Mouse (Mus musculus) C2C12 (cell line): ENCODE results near the gene Abcb8. TPM values are rescaled to one million over a fixed set of nuclear protein-coding genes. Genes with fewer than 3 reads are reported as not detected.

Experiments
- H3K27me3 ChIP-seq: one replicate; pipeline ENCODE4 v1.6.1; 2011; ENCODE audit not compliant: control insufficient read depth, insufficient read depth, insufficient read length
- H3K36me3 ChIP-seq: one replicate; pipeline ENCODE4 v1.6.1; 2011; ENCODE audit not compliant: control insufficient read depth, insufficient read depth
- H3K4me3 ChIP-seq: one replicate; pipeline ENCODE4 v1.5.1; 2011; ENCODE audit warnings: mild to moderate bottlenecking, control low read depth; ENCODE audit not compliant: poor library complexity, insufficient read depth, severe bottlenecking
- H3K79me2 ChIP-seq: one replicate; pipeline ENCODE4 v1.6.1; 2011; ENCODE audit not compliant: control insufficient read depth, insufficient read depth
- H3K79me3 ChIP-seq: one replicate; pipeline ENCODE4 v1.6.1; 2011; ENCODE audit warnings: low read depth, control low read depth
- H3ac ChIP-seq: one replicate; pipeline ENCODE3; 2011; ENCODE audit warnings: low read depth; ENCODE audit not compliant: control insufficient read depth, insufficient read length
- CEBPB ChIP-seq: IDR thresholded peaks from one replicate; pipeline ENCODE4 v1.6.1; 2011; ENCODE audit warnings: low read depth, mild to moderate bottlenecking, control low read depth, moderate library complexity
- CTCF ChIP-seq: IDR thresholded peaks from one replicate; pipeline ENCODE4 v1.5.1; 2011; ENCODE audit not compliant: control insufficient read depth, insufficient read depth, insufficient read length
- FOSL1 ChIP-seq: IDR thresholded peaks from one replicate; pipeline ENCODE4 v1.8.0; 2011; ENCODE audit warnings: mild to moderate bottlenecking, low read length; ENCODE audit not compliant: poor library complexity, insufficient read depth, severe bottlenecking
- MAX ChIP-seq: IDR thresholded peaks from one replicate; pipeline ENCODE4 v1.6.1; 2011; ENCODE audit warnings: mild to moderate bottlenecking, control low read depth
- MYOD1 ChIP-seq: IDR thresholded peaks from one replicate; pipeline ENCODE4 v1.6.1; 2011; ENCODE audit warnings: low read depth; ENCODE audit not compliant: control insufficient read depth, insufficient read length
- MYOG ChIP-seq: IDR thresholded peaks from one replicate; pipeline ENCODE4 v1.6.1; 2011; ENCODE audit not compliant: control insufficient read depth, insufficient read length; ENCODE audit errors: extremely low read depth
- USF1 ChIP-seq: IDR thresholded peaks from one replicate; pipeline ENCODE4 v1.6.1; 2011; ENCODE audit warnings: low read depth, mild to moderate bottlenecking, control low read depth, moderate library complexity
- polyA plus RNA-seq: library from polyadenylated mRNA; unstranded; fragments of >200 nt; fragmentation: generic; extraction: Trizol; gene quantifications from one replicate; pipeline ENCODE4 v1.2.1, GENCODE M21; 2012; ENCODE audit warnings: missing spikeins

Gene Abcb8
- polyA plus RNA-seq, 1 experiment, result 25.1 TPM

- H3K4me3 ChIP-seq, result no peak overlapping the region
- H3K36me3 ChIP-seq, result peaks cover 50% of the 10 kb centered on the region
- peaks cover 8% of the 10 kb centered on the region for H3K79me3 ChIP-seq
- TF ChIP-seq MYOD1 (no peak), CTCF (no peak), MAX (no peak), FOSL1 (no peak), CEBPB (no peak), MYOG (no peak), USF1 (no peak)
- H3ac ChIP-seq, result no peak overlapping the region
- no peaks in the 10 kb centered on the region for H3K27me3 ChIP-seq
- peaks cover 22% of the 10 kb centered on the region for H3K79me2 ChIP-seq
Measured at GRCm38 (mm10) chr5:24443204-24443603, 49.7 kb downstream of the Abcb8 start.

- Histone ChIP-seq H3K79me3 (peaks cover 8% of the 10 kb centered on the region), H3K79me2 (peaks cover 22% of the 10 kb centered on the region), H3K4me3 (peak overlapping the region; percentile 75), H3K27me3 (no peaks in the 10 kb centered on the region), H3K36me3 (peaks cover 43% of the 10 kb centered on the region), H3ac (peak overlapping the region; percentile 41)
- TF ChIP-seq FOSL1 (no peak), MYOG (no peak), CTCF (no peak), USF1 (no peak), CEBPB (no peak), MYOD1 (no peak), MAX (no peak)
Measured at GRCm38 (mm10) chr5:24443927-24444326, 50.5 kb downstream of the Abcb8 start.

GRCm38 (mm10) chr5:24444746-24445427 is 51.4 kb downstream of the Abcb8 start, which contains the start of gene Fastk:
TSS of gene Fastk (minus strand) at chr5:24445287.
- Histone ChIP-seq H3K4me3 (peak within 1 kb of the TSS; percentile 75), H3K79me3 (peaks cover 8% of the 10 kb centered on the region), H3K27me3 (no peaks in the 10 kb centered on the region), H3ac (peak within 1 kb of the TSS; percentile 89), H3K36me3 (peaks cover 35% of the 10 kb centered on the region), H3K79me2 (peaks cover 22% of the 10 kb centered on the region)
- TF ChIP-seq MAX (no peak), FOSL1 (no peak), MYOD1 (no peak), CTCF (no peak), CEBPB (no peak), MYOG (no peak), USF1 (no peak)

- H3K79me3 ChIP-seq, result peaks cover 8% of the 10 kb centered on the region
- peaks cover 22% of the 10 kb centered on the region for H3K79me2 ChIP-seq
- peaks cover 28% of the 10 kb centered on the region for H3K36me3 ChIP-seq
- no peaks in the 10 kb centered on the region for H3K27me3 ChIP-seq
- TF ChIP-seq CEBPB, result no peak
- TF ChIP-seq MYOG, result no peak
- TF ChIP-seq MAX, result no peak
- no peak for TF ChIP-seq CTCF
- no peak for TF ChIP-seq USF1
- no peak for TF ChIP-seq FOSL1
- TF ChIP-seq MYOD1, result no peak
- H3K4me3 ChIP-seq, result peak overlapping the region; percentile 75
- H3ac ChIP-seq, result peak overlapping the region; percentile 6
Measured at GRCm38 (mm10) chr5:24445428-24446080, 52.1 kb downstream of the Abcb8 start.

- H3K4me3 ChIP-seq, result no peak overlapping the region
- H3K79me2 ChIP-seq, result peaks cover 22% of the 10 kb centered on the region
- H3K27me3 ChIP-seq, result no peaks in the 10 kb centered on the region
- TF ChIP-seq FOSL1 (no peak), CTCF (no peak), MYOD1 (no peak), CEBPB (no peak), MYOG (no peak), USF1 (no peak), MAX (no peak)
- peaks cover 8% of the 10 kb centered on the region for H3K79me3 ChIP-seq
- H3ac ChIP-seq, result no peak overlapping the region
- H3K36me3 ChIP-seq, result peaks cover 19% of the 10 kb centered on the region
Measured at GRCm38 (mm10) chr5:24446630-24447029, 53.2 kb downstream of the Abcb8 start.
